Mouse (Mus musculus): ENCODE data around the gene Cmip. TPM values are rescaled to one million over a fixed set of nuclear protein-coding genes. Genes with fewer than 3 reads are reported as not detected.

Gene Cmip
- polyA plus RNA-seq, 1 experiment: 112 TPM

DNA sequence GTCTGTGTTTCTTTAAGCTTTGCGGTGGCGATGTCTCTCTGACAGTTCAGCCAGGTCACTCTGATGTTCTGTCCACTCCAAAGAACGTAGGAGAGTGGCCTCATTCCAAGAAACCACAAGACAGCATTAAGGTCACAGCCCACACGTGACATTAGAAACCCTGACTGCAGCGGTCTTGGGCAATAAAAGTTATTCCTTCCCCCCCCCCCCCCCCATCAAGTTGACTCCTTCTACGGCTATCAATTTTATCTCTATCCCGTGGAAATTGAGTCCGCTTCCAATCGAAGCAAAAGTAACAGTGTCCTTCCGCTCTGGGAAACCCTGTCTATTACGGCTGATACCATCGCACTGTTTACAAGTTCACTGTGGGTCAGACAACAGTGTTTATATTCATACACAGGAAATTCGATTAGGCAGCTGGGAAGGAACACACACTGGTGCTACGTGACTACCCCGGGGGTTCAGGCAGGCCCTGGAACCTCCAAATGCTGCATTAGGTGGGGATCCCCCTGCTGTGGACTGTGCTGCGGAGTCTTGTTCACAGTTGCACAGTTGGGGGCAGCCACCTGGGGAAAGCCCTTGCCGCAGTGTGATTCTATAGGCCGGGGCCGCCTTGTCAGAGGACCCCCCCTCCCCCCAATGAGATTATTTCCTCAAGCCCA lies 82.6 kb downstream of the Cmip start:
- TF ChIP-seq CTCF (conservative IDR thresholded peaks at IDR 0.05; ENCODE audit: insufficient read depth, insufficient read length, low read depth, low read length): no peak
- TF ChIP-seq POLR2A (IDR thresholded peaks at IDR 0.05; ENCODE audit: low read depth, low read length): no peak
- H3K36me3 ChIP-seq (ENCODE audit: control insufficient read depth, insufficient read depth, low read length): no peaks in the 10 kb centered on the region
- H3K27me3 ChIP-seq (replicated peaks; ENCODE audit: control insufficient read depth, insufficient read depth, low read length): no peaks in the 10 kb centered on the region
- peak overlapping the region; percentile 73 for H3K27ac ChIP-seq (ENCODE audit: insufficient read depth, low read depth, low read length)
- peak; percentile 91 for DNase-seq
- peaks cover 62% of the 10 kb centered on the region for H3K4me1 ChIP-seq (ENCODE audit: control insufficient read depth, insufficient read depth, low read length)
- 15% methylated on average over 19 of the region's 19 CpGs for WGBS
- H3K4me3 ChIP-seq (ENCODE audit: insufficient read depth, low read depth, low read length): no peak overlapping the region

DNA sequence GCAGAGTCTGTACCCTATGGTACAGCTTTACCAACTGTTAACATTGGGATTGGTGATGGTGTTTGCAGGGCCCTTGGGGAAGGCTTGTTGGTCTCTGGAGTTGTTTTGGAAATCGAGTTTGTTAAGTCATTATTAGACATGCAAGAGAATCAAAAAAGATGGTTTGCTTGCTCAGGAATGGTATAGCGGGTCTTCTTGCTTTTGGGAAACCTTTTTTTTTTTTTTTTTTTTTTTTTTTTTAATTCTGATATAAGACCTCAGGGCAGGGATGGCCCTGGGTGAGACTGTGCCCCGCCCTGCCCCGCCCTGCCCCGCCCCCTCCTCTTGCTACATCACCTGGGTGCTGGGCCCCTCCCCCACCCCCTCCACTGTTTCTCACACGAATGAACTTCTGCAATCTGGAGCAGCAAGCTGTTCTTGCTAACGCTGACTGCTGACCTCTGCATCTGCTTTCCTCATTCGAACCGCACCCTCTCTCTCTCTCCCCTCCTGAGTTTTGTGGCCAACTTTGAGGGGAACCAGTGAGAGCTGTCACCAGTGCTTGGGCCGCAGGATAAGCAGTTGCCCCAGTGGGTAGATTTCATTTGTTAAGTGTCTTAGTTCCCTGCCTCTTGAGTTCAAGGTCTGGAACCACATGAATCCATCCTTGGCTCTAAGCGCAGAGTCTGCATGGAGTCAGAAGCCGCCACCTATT lies 83.2 kb downstream of the Cmip start:
- TF ChIP-seq POLR2A (IDR thresholded peaks at IDR 0.05; ENCODE audit: low read depth, low read length) (no peak), CTCF (conservative IDR thresholded peaks at IDR 0.05; ENCODE audit: insufficient read depth, insufficient read length, low read depth, low read length) (0 out of 2 replicates have a peak, but pooled peaks have one; percentile 15)
- no peaks in the 10 kb centered on the region for H3K27me3 ChIP-seq (replicated peaks; ENCODE audit: control insufficient read depth, insufficient read depth, low read length)
- peaks cover 60% of the 10 kb centered on the region for H3K4me1 ChIP-seq (ENCODE audit: control insufficient read depth, insufficient read depth, low read length)
- H3K36me3 ChIP-seq (ENCODE audit: control insufficient read depth, insufficient read depth, low read length): no peaks in the 10 kb centered on the region
- no peak overlapping the region for H3K4me3 ChIP-seq (ENCODE audit: insufficient read depth, low read depth, low read length)
- H3K27ac ChIP-seq (ENCODE audit: insufficient read depth, low read depth, low read length): peak overlapping the region; percentile 73
- WGBS: 28% methylated on average over 12 of the region's 12 CpGs
- peak; percentile 61 for DNase-seq

DNA sequence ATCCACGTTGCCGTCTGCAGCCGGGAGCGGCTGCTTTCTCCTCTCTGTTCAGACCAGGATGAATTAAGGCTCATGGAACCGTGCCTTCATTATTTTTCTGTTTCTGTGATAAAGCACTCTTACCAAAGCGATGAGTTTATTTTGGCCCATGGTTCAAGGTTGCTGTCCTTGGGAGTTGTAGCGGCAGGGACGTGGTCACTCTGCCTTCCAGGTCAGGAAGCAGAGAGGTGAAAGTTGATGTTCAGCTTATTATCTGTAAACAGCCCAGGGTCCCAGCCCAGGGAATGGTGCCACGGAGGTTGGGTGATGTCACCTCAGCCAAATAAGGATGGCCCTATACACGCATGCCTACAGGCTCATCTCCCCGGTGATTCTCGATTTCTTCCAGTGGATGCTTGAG lies 83.9 kb downstream of the Cmip start:
- TF ChIP-seq POLR2A (IDR thresholded peaks at IDR 0.05; ENCODE audit: low read depth, low read length): no peak
- TF ChIP-seq CTCF (conservative IDR thresholded peaks at IDR 0.05; ENCODE audit: insufficient read depth, insufficient read length, low read depth, low read length): no peak
- H3K27me3 ChIP-seq (replicated peaks; ENCODE audit: control insufficient read depth, insufficient read depth, low read length): no peaks in the 10 kb centered on the region
- no peaks in the 10 kb centered on the region for H3K36me3 ChIP-seq (ENCODE audit: control insufficient read depth, insufficient read depth, low read length)
- peak; percentile 34 for DNase-seq
- H3K4me1 ChIP-seq (ENCODE audit: control insufficient read depth, insufficient read depth, low read length): peaks cover 58% of the 10 kb centered on the region
- 74% methylated on average over 12 of the region's 12 CpGs for WGBS
- no peak overlapping the region for H3K4me3 ChIP-seq (ENCODE audit: insufficient read depth, low read depth, low read length)
- no peak overlapping the region for H3K27ac ChIP-seq (ENCODE audit: insufficient read depth, low read depth, low read length)

DNA sequence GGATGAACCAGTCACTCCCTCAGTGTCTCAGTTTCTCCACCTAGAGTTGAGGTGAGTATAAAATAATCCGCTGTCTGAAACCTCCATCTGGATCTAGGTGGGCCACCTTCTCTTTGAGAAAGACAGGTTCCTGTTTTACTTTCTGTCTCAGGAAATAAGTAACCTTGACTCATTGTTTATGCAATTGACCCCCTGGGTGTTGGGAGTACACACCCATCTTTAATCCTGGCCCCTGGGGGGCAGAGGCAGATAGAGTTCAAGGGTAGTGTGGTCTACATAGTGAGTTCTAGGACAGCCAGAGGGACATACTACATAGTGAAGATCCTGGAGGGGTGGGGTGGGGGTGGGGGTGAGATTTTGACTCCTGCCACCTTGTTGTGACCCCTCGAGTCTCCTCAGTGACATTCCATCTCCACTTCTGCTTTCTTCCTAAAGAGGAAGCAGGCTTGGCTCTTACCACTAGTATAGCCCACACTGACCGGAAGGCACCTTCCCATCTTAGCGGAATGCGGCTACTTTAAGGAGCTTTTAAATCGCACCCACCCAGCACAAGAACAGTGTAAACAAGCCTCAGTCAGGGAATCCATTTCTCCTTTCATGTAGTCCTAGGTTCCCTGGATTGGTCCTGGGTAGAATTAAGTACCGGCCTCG lies 86.0 kb downstream of the Cmip start:
- Histone ChIP-seq H3K36me3 (ENCODE audit: control insufficient read depth, insufficient read depth, low read length) (no peaks in the 10 kb centered on the region), H3K27ac (ENCODE audit: insufficient read depth, low read depth, low read length) (peak overlapping the region; percentile 15; the same call in 1 of the 2 replicates), H3K4me1 (ENCODE audit: control insufficient read depth, insufficient read depth, low read length) (peaks cover 61% of the 10 kb centered on the region), H3K4me3 (ENCODE audit: insufficient read depth, low read depth, low read length) (no peak overlapping the region), H3K27me3 (replicated peaks; ENCODE audit: control insufficient read depth, insufficient read depth, low read length) (no peaks in the 10 kb centered on the region)
- DNase-seq: no peak
- 58% methylated on average over 8 of the region's 8 CpGs for WGBS
- TF ChIP-seq CTCF (conservative IDR thresholded peaks at IDR 0.05; ENCODE audit: insufficient read depth, insufficient read length, low read depth, low read length) (no peak), POLR2A (IDR thresholded peaks at IDR 0.05; ENCODE audit: low read depth, low read length) (no peak)

DNA sequence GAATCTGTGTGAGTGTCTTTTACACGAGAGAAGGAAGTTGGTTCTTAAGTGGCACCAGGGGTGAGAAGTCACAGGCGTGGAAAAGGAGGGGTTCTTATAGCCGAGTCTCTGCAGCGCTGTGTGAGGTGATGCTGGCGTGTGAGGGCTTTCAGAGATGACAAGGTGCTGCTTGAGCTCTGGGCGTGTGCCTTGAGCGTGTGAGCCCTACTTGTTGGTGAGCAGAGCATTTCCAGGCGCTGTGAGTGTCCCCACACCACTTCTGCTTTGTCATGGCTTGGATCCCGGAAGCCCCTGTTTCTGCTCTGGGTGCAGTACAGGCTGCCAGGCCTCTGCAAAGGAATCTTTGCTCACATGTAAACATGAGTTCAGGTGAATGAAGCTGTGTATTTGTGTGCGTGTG lies 86.6 kb downstream of the Cmip start:
- no peak overlapping the region for H3K27ac ChIP-seq (ENCODE audit: insufficient read depth, low read depth, low read length)

DNA sequence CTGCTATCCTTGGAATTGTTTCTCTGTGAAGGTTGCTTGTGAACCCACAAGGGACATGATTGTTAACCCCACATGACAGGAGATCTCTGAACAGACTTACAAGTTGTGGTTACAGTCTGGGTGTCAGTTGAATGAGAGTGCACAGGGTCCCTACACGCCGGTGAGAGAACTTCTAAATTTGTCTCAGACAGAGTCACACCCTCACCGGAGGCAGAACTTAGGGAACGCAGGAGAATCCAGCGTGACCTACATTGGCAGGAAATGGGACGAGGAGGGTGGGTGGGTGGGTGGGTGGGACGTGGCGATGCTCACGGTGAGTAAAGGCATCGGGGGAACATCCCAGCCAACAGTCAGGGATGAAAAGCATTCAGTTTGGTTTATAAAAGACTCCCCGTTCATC lies 88.0 kb downstream of the Cmip start:
- H3K4me1 ChIP-seq (ENCODE audit: control insufficient read depth, insufficient read depth, low read length): peaks cover 58% of the 10 kb centered on the region
- no peaks in the 10 kb centered on the region for H3K27me3 ChIP-seq (replicated peaks; ENCODE audit: control insufficient read depth, insufficient read depth, low read length)
- H3K27ac ChIP-seq (ENCODE audit: insufficient read depth, low read depth, low read length): 0 out of 2 replicates have a peak overlapping the region, but pooled peaks have one; percentile 10
- WGBS: 36% methylated on average over 11 of the region's 11 CpGs
- DNase-seq: no peak
- H3K36me3 ChIP-seq (ENCODE audit: control insufficient read depth, insufficient read depth, low read length): no peaks in the 10 kb centered on the region
- TF ChIP-seq CTCF (conservative IDR thresholded peaks at IDR 0.05; ENCODE audit: insufficient read depth, insufficient read length, low read depth, low read length) (no peak), POLR2A (IDR thresholded peaks at IDR 0.05; ENCODE audit: low read depth, low read length) (no peak)
- H3K4me3 ChIP-seq (ENCODE audit: insufficient read depth, low read depth, low read length): no peak overlapping the region

More for the DNA sequence above, 86.6 kb downstream of the Cmip start:
- Histone ChIP-seq H3K4me1 (ENCODE audit: control insufficient read depth, insufficient read depth, low read length) (peaks cover 63% of the 10 kb centered on the region), H3K27me3 (replicated peaks; ENCODE audit: control insufficient read depth, insufficient read depth, low read length) (no peaks in the 10 kb centered on the region), H3K36me3 (ENCODE audit: control insufficient read depth, insufficient read depth, low read length) (no peaks in the 10 kb centered on the region), H3K4me3 (ENCODE audit: insufficient read depth, low read depth, low read length) (no peak overlapping the region)
- WGBS: 63% methylated on average over 10 of the region's 10 CpGs
- TF ChIP-seq POLR2A (IDR thresholded peaks at IDR 0.05; ENCODE audit: low read depth, low read length) (no peak), CTCF (conservative IDR thresholded peaks at IDR 0.05; ENCODE audit: insufficient read depth, insufficient read length, low read depth, low read length) (no peak)
- no peak for DNase-seq

DNA sequence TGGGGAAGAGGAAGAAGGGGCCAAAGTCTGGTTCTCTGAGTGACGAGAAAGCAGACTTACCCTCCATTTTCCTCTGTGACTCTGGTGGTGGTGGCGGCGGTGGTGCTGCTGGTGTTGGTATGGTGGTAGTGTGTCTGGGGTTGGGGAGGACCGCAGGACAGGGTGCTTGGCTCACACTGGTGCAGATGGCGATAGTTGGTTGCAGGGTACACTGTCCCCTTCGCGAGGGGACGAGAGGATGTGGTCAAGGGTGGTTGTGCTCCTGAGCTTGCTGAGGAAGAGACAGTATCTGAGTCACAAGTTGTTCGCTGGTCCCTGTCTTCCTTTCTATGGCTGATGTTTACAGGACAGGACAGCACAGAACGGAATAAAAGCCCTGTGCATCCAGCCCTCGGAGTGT lies 88.5 kb downstream of the Cmip start:
- TF ChIP-seq POLR2A (IDR thresholded peaks at IDR 0.05; ENCODE audit: low read depth, low read length): no peak
- no peak for TF ChIP-seq CTCF (conservative IDR thresholded peaks at IDR 0.05; ENCODE audit: insufficient read depth, insufficient read length, low read depth, low read length)
- Histone ChIP-seq H3K4me1 (ENCODE audit: control insufficient read depth, insufficient read depth, low read length) (peaks cover 55% of the 10 kb centered on the region), H3K4me3 (ENCODE audit: insufficient read depth, low read depth, low read length) (no peak overlapping the region), H3K36me3 (ENCODE audit: control insufficient read depth, insufficient read depth, low read length) (no peaks in the 10 kb centered on the region), H3K27ac (ENCODE audit: insufficient read depth, low read depth, low read length) (peak overlapping the region; percentile 26; the same call in 1 of the 2 replicates), H3K27me3 (replicated peaks; ENCODE audit: control insufficient read depth, insufficient read depth, low read length) (no peaks in the 10 kb centered on the region)
- WGBS: 77% methylated on average over 11 of the region's 11 CpGs
- DNase-seq: no peak
